Mouse (Mus musculus): ENCODE results near the gene Arhgef3.
A peak's percentile ranks its signal among the peaks of the same experiment; 100 is the strongest.

Arhgef3 gene

GRCm38 (mm10) chr14:27379404-27379803 lies 264.7 kb downstream of the Arhgef3 start:
- no peak for DNase-seq (ENCODE audit: low read depth)

GRCm38 (mm10) chr14:27381459-27381858 lies 266.8 kb downstream of the Arhgef3 start:
- DNase-seq (ENCODE audit: low read depth): no peak

GRCm38 (mm10) chr14:27383321-27383830 lies 268.7 kb downstream of the Arhgef3 start:
- DNase-seq (ENCODE audit: low read depth): no peak

- DNase-seq (ENCODE audit: low read depth): peak; percentile 75
Observed at GRCm38 (mm10) chr14:27384143-27384542, 269.4 kb downstream of the Arhgef3 start.

GRCm38 (mm10) chr14:27388616-27389015 lies 273.9 kb downstream of the Arhgef3 start:
- DNase-seq (ENCODE audit: low read depth): no peak

GRCm38 (mm10) chr14:27389722-27390121 lies 275.0 kb downstream of the Arhgef3 start:
- DNase-seq (ENCODE audit: low read depth): no peak

- peak; percentile 63 for DNase-seq (ENCODE audit: low read depth)
Observed at GRCm38 (mm10) chr14:27390663-27391062, 276.0 kb downstream of the Arhgef3 start.

- peak; percentile 56 for DNase-seq (ENCODE audit: low read depth)
Observed at GRCm38 (mm10) chr14:27391776-27392308, 277.1 kb downstream of the Arhgef3 start.

GRCm38 (mm10) chr14:27392660-27393059 lies 278.0 kb downstream of the Arhgef3 start:
- DNase-seq (ENCODE audit: low read depth): no peak

GRCm38 (mm10) chr14:27393806-27394205 lies 279.1 kb downstream of the Arhgef3 start:
- no peak for DNase-seq (ENCODE audit: low read depth)

GRCm38 (mm10) chr14:27396424-27396823 lies 281.7 kb downstream of the Arhgef3 start:
- DNase-seq (ENCODE audit: low read depth): no peak

GRCm38 (mm10) chr14:27397526-27397925 lies 282.8 kb downstream of the Arhgef3 start:
- DNase-seq (ENCODE audit: low read depth): no peak

- DNase-seq (ENCODE audit: low read depth): no peak
Observed at GRCm38 (mm10) chr14:27400495-27400894, 285.8 kb downstream of the Arhgef3 start.

GRCm38 (mm10) chr14:27401717-27402278 lies 287.1 kb downstream of the Arhgef3 start:
- DNase-seq (ENCODE audit: low read depth): peak; percentile 53

- peak; percentile 67 for DNase-seq (ENCODE audit: low read depth)
Observed at GRCm38 (mm10) chr14:27402332-27403250, 287.9 kb downstream of the Arhgef3 start.

GRCm38 (mm10) chr14:27405452-27405851 lies 290.8 kb downstream of the Arhgef3 start:
- peak; percentile 88 for DNase-seq (ENCODE audit: low read depth)

GRCm38 (mm10) chr14:27405947-27406346 lies 291.2 kb downstream of the Arhgef3 start:
- DNase-seq (ENCODE audit: low read depth): no peak

GRCm38 (mm10) chr14:27408240-27408639 lies 293.5 kb downstream of the Arhgef3 start:
- peak; percentile 47 for DNase-seq (ENCODE audit: low read depth)

- DNase-seq (ENCODE audit: low read depth): no peak
Observed at GRCm38 (mm10) chr14:27409662-27410061, 295.0 kb downstream of the Arhgef3 start.

GRCm38 (mm10) chr14:27411492-27411891 lies 296.8 kb downstream of the Arhgef3 start:
- DNase-seq (ENCODE audit: low read depth): peak; percentile 45

GRCm38 (mm10) chr14:27412699-27413098 lies 298.0 kb downstream of the Arhgef3 start:
- DNase-seq (ENCODE audit: low read depth): peak; percentile 73

GRCm38 (mm10) chr14:27413961-27414360 lies 299.3 kb downstream of the Arhgef3 start:
- DNase-seq (ENCODE audit: low read depth): peak; percentile 83

- no peak for DNase-seq (ENCODE audit: low read depth)
Observed at GRCm38 (mm10) chr14:27420816-27421215, 306.1 kb downstream of the Arhgef3 start.
